In genomic region chr15:102178279-102178678, GRCm38 (mm10) we compare ENCODE assay signal across 8 mouse cellular contexts. TPM values are rescaled to one million over a fixed set of nuclear protein-coding genes. Genes with fewer than 3 reads are reported as not detected.
DNase-seq lines count a peak whose midpoint lies in the region; TF ChIP-seq lines count a peak whose summit lies in the region.
"Had no signal": no experiment of that assay in that cellular context is flagged by ENCODE, and none has a peak within 500 bp of the region (broad histone marks: within the 10 kb centered on the region; RNA-seq: fewer than 3 reads in every experiment).

No protein-coding gene starts in this region.

- peak overlapping the region; percentile 50 for H3K9ac ChIP-seq in ES-Bruce4 (ENCODE audit: low read depth, poor library complexity, severe bottlenecking)
- H3K9ac ChIP-seq: limb, embryonic 15.5 days had no signal

- TF ChIP-seq EP300 in ES-Bruce4 (IDR thresholded peaks at IDR 0.05; ENCODE audit: insufficient read depth, low read depth, low read length) = no peak

- no peaks in the 10 kb centered on the region for H3K9me3 ChIP-seq in ES-Bruce4 (replicated peaks; ENCODE audit: control insufficient read depth, insufficient read depth, low read length, poor library complexity, severe bottlenecking)
- H3K9me3 ChIP-seq: limb, embryonic 15.5 days had no signal

- no peak for TF ChIP-seq POLR2A in ES-Bruce4 (IDR thresholded peaks at IDR 0.05; ENCODE audit: insufficient read depth, low read length)
- TF ChIP-seq POLR2A in cortical plate, adult 2 months (IDR thresholded peaks at IDR 0.05; ENCODE audit: extremely low read depth, insufficient read depth, low read length) = no peak

- no peaks in the 10 kb centered on the region for H3K36me3 ChIP-seq in ES-Bruce4 (ENCODE audit: control insufficient read depth, insufficient read depth, low read length, poor library complexity, severe bottlenecking)

- peak; percentile 69 for TF ChIP-seq CTCF in ES-Bruce4 (IDR thresholded peaks at IDR 0.05; ENCODE audit: low read depth, low read length)
- peak; percentile 87 for TF ChIP-seq CTCF in cortical plate, adult 2 months (IDR thresholded peaks at IDR 0.05; ENCODE audit: extremely low read depth, insufficient read depth, low read length)

- no peaks in the 10 kb centered on the region for H3K4me1 ChIP-seq in ES-Bruce4 (ENCODE audit: control insufficient read depth, insufficient read depth, low read length)
- H3K4me1 ChIP-seq in cortical plate, adult 2 months (ENCODE audit: control insufficient read depth, insufficient read depth, low read length) = no peaks in the 10 kb centered on the region
- H3K4me1 ChIP-seq: limb, embryonic 15.5 days had no signal

- peak; percentile 78 for DNase-seq in adipocyte (ENCODE audit: low spot score)
- DNase-seq in heart, postnatal 25 days (ENCODE audit: low spot score) = peak; percentile 49
- peak; percentile 69 to 73 for DNase-seq in layer of hippocampus, postnatal 14 days (ENCODE audit: low spot score in 2 of 2)
- peak; percentile 67 to 86 for DNase-seq in lung, postnatal 4 days
- DNase-seq in spleen, adult 18-20 months = peak; percentile 71 to 86

- H3K27ac ChIP-seq in ES-Bruce4 (ENCODE audit: insufficient read depth, low read length) = peak overlapping the region; percentile 51
- no peak overlapping the region for H3K27ac ChIP-seq in cortical plate, adult 2 months (ENCODE audit: insufficient read depth, low read length)
- H3K27ac ChIP-seq: limb, embryonic 15.5 days had no signal

- intact Hi-C loops in heart, postnatal 25 days (cut with DNase I) = loop anchor here (1.0 kb wide), 2 partner anchors 26 to 46 kb away; partner anchors contain the start of gene Csad

- H3K27me3 ChIP-seq in ES-Bruce4 (ENCODE audit: control insufficient read depth, insufficient read depth, low read length, poor library complexity, severe bottlenecking) = no peaks in the 10 kb centered on the region
- H3K27me3 ChIP-seq: limb, embryonic 15.5 days had no signal

- H3K4me3 ChIP-seq in ES-Bruce4 (ENCODE audit: low read depth, low read length) = peak overlapping the region; percentile 59
- no peak overlapping the region for H3K4me3 ChIP-seq in cortical plate, adult 2 months (ENCODE audit: insufficient read depth, low read length)
- H3K4me3 ChIP-seq: limb, embryonic 15.5 days had no signal

RNA-seq across cellular contexts. Expression of gene Zfp740, which starts 24.8 kb away (rescaled TPM):
- polyA plus RNA-seq in ES-Bruce4 (2011; ENCODE audit: insufficient read depth, insufficient read length, low read depth, missing spikeins) = 53.7 and 54.3 TPM in 2 replicates
- polyA plus RNA-seq in cortical plate, adult 2 months (2012; rRNA removed) = 51.3 and 57.6 TPM in 2 replicates
- total RNA-seq in heart, postnatal 25 days (2021) = 10 to 100 TPM; 34.0 to 35.2 TPM
- total RNA-seq in layer of hippocampus, postnatal 14 days (2021) = 10 to 100 TPM; 69.8 to 76.3 TPM

RNA-seq across cellular contexts. Expression of gene Csad, which starts 26.2 kb away (rescaled TPM):
- 17.8 and 19.3 TPM in 2 replicates for polyA plus RNA-seq in ES-Bruce4 (2011; ENCODE audit: insufficient read depth, insufficient read length, low read depth, missing spikeins)
- polyA plus RNA-seq in cortical plate, adult 2 months (2012; rRNA removed) = 34.6 and 39.7 TPM in 2 replicates
- 10 to 100 TPM; 15.7 to 16.3 TPM for total RNA-seq in heart, postnatal 25 days (2021)
- 10 to 100 TPM; 40.5 to 42.4 TPM for total RNA-seq in layer of hippocampus, postnatal 14 days (2021)

RNA-seq across cellular contexts. Expression of gene Soat2, which starts 28.0 kb away (rescaled TPM):
- 0.45 TPM in 1 of 2 replicates, not detected in the other for polyA plus RNA-seq in ES-Bruce4 (2011; ENCODE audit: insufficient read depth, insufficient read length, low read depth, missing spikeins)
- polyA plus RNA-seq in cortical plate, adult 2 months (2012; rRNA removed) = 0.17 and 0.28 TPM in 2 replicates
- under 1 TPM in 1 of 2 experiments, not detected in 1; 0.11 TPM for total RNA-seq in heart, postnatal 25 days (2021)
- not detected for total RNA-seq in layer of hippocampus, postnatal 14 days (2021)

RNA-seq across cellular contexts. Expression of gene Igfbp6, which starts 34.1 kb away (rescaled TPM):
- 2.0 and 2.2 TPM in 2 replicates for polyA plus RNA-seq in ES-Bruce4 (2011; ENCODE audit: insufficient read depth, insufficient read length, low read depth, missing spikeins)
- polyA plus RNA-seq in cortical plate, adult 2 months (2012; rRNA removed) = 69.5 and 71.7 TPM in 2 replicates
- 10 to 100 TPM; 38.3 to 43.6 TPM for total RNA-seq in heart, postnatal 25 days (2021)
- 1 to 10 TPM; 3.0 to 4.0 TPM for total RNA-seq in layer of hippocampus, postnatal 14 days (2021)

RNA-seq across cellular contexts. Expression of gene Spryd3, which starts 42.2 kb away (rescaled TPM):
- 11.7 and 15.1 TPM in 2 replicates for polyA plus RNA-seq in ES-Bruce4 (2011; ENCODE audit: insufficient read depth, insufficient read length, low read depth, missing spikeins)
- 152 and 156 TPM in 2 replicates for polyA plus RNA-seq in cortical plate, adult 2 months (2012; rRNA removed)
- total RNA-seq in heart, postnatal 25 days (2021) = 10 to 100 TPM; 13.2 to 15.1 TPM
- 100 to 1,000 TPM; 163 to 164 TPM for total RNA-seq in layer of hippocampus, postnatal 14 days (2021)
